Mouse (Mus musculus) heart, adult 2 months (tissue): Measurements from ENCODE around the gene Abhd18. TPM values are rescaled to one million over a fixed set of nuclear protein-coding genes. Genes with fewer than 3 reads are reported as not detected.

Source experiments
- DNase-seq, 2 experiments: peaks; one replicate each; pipeline ENCODE4 v3.0.0; 2021
- H3K27ac ChIP-seq: fragments of 200-600 bp; 2 replicates; pipeline ENCODE4 v1.8.1; 2022
- H3K27me3 ChIP-seq: fragments of 200-500 bp; 2 replicates; pipeline ENCODE4 v1.6.1; 2012; ENCODE audit warnings: mild to moderate bottlenecking, low read length, inconsistent platforms, mixed read lengths; ENCODE audit not compliant: control insufficient read depth, insufficient read depth
- H3K36me3 ChIP-seq: fragments of 200-500 bp; 2 replicates; pipeline ENCODE4 v1.6.1; 2012; ENCODE audit warnings: low read length, inconsistent platforms; ENCODE audit not compliant: control insufficient read depth, insufficient read depth
- H3K4me1 ChIP-seq: fragments of 200-500 bp; 2 replicates; pipeline ENCODE4 v1.6.1; 2011; ENCODE audit warnings: low read length; ENCODE audit not compliant: control insufficient read depth, insufficient read depth
- H3K4me3 ChIP-seq: fragments of 200-600 bp; 2 replicates; pipeline ENCODE4 v1.8.1; 2022
- H3K79me2 ChIP-seq: fragments of 200-500 bp; replicated peaks from 2 replicates; pipeline ENCODE4 v1.6.1; 2012; ENCODE audit warnings: mild to moderate bottlenecking, inconsistent platforms, low read length, moderate library complexity, mixed read lengths; ENCODE audit not compliant: control insufficient read depth, insufficient read depth
- H3K9ac ChIP-seq: fragments of 200-500 bp; 2 replicates; pipeline ENCODE4 v1.6.1; 2012; ENCODE audit warnings: low read depth, mild to moderate bottlenecking, control low read depth, inconsistent platforms, low read length, mixed read lengths
- CTCF ChIP-seq: fragments of 200-600 bp; IDR thresholded peaks from 2 replicates; pipeline ENCODE4 v1.8.1; 2022; ENCODE audit warnings: antibody characterized with exemption, mild to moderate bottlenecking, moderate library complexity
- EP300 ChIP-seq: fragments of 200-500 bp; IDR thresholded peaks from 2 replicates; pipeline ENCODE4 v1.6.1; 2011; ENCODE audit warnings: low read depth, low read length, control low read depth; ENCODE audit not compliant: insufficient read depth
- POLR2A ChIP-seq: fragments of 200-500 bp; IDR thresholded peaks from 2 replicates; pipeline ENCODE4 v1.6.1; 2011; ENCODE audit warnings: mild to moderate bottlenecking, low read depth, low read length, control low read depth; ENCODE audit not compliant: insufficient read depth
- WGBS: fragments of 180-500 bp; shearing (Covaris S2); methylation state at CpG from one replicate; pipeline ENCODE4 v1.1.7; 2018; 5-methylcytosine and 5-hydroxymethylcytosine counted together
- intact Hi-C: fragments of 180-260 bp; cut with DNase I; formaldehyde crosslinking; loops from one replicate; pipeline ENCODE4 v1.15.1; 2025
- polyA plus RNA-seq: library from polyadenylated mRNA; depleted of rRNA; stranded (reverse); fragments of >200 nt; gene quantifications from 2 replicates; pipeline ENCODE4 v1.2.3, GENCODE M21; 2012
- total RNA-seq, 2 experiments: library from RNA; stranded (reverse); gene quantifications; 2 replicates each; pipeline ENCODE4 v1.2.3; 2021

Gene Abhd18
- total and polyA plus RNA-seq, 3 experiments = 14.6 to 93.5 (median 73.8) TPM

- Histone ChIP-seq H3K79me2 (no peaks in the 10 kb centered on the region), H3K4me3 (peak within 1 kb of the TSS; percentile 65), H3K9ac (peak within 1 kb of the TSS; percentile 83), H3K27me3 (no peaks in the 10 kb centered on the region), H3K36me3 (no peaks in the 10 kb centered on the region), H3K27ac (peak within 1 kb of the TSS; percentile 85), H3K4me1 (peaks cover 1% of the 10 kb centered on the region)
- under 1% methylated on average over 66 of the region's 66 CpGs for WGBS
- peak; percentile 99 to 100 for DNase-seq
- intact Hi-C loops = loop anchor here (1.0 to 5.0 kb wide), 4 partner anchors 55 to 202 kb away; partner anchors contain the start of genes Abhd18, Mfsd8 and Pgrmc2
- peak; percentile 84 for TF ChIP-seq POLR2A
- no peak for TF ChIP-seq CTCF
- TF ChIP-seq EP300 = no peak
These were observed 102.6 kb downstream of the Abhd18 start, which contains the start of gene Larp1b for GRCm38 (mm10) chr3:40949170-40949902. Gene Larp1b, plus strand, starts transcription at chr3:40949828.

GRCm38 (mm10) chr3:40949903-40950600 lies 103.3 kb downstream of the Abhd18 start:
- under 1% methylated on average over 110 of the region's 118 CpGs for WGBS
- intact Hi-C loops = loop anchor here (1.0 to 5.0 kb wide), 5 partner anchors 56 to 203 kb away; partner anchors contain the start of genes Abhd18, Mfsd8 and Pgrmc2
- H3K27ac ChIP-seq = peak overlapping the region; percentile 85
- H3K79me2 ChIP-seq = no peaks in the 10 kb centered on the region
- no peaks in the 10 kb centered on the region for H3K27me3 ChIP-seq
- DNase-seq = peak in 1 of 2 experiments; percentile 77
- no peaks in the 10 kb centered on the region for H3K36me3 ChIP-seq
- H3K4me1 ChIP-seq = peaks cover 1% of the 10 kb centered on the region
- no peak for TF ChIP-seq EP300
- no peak for TF ChIP-seq CTCF
- no peak for TF ChIP-seq POLR2A
- peak overlapping the region; percentile 83 for H3K9ac ChIP-seq
- peak overlapping the region; percentile 65 for H3K4me3 ChIP-seq

DNA sequence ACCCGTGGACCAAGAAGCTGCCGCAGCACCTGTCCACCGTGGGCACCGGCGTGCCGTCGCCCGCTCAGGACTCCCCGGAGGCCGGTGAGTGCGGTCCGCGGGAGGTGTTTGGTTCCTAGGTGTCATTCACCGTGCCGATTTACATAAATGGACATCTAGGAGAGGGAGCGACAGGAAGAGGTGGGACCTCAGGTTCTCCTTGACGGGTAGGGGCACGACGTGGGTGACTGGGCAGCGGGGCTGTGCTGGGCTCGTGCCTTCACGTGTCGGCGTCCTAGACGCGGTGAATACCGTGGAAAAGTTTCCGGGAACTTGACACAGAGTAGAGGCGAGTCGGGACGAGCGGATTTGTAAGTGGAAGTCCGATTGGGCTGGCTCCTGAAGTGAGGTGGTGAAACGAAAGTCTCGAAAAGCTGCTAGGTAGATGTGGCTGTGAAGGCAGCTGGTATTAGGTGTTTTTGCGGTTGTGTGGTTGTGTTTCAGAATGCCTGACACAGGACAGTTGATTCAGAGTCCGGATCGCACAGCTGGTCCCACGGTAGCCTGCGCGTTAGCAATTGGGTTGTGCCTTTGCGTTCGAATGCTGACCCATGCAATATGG lies 103.9 kb downstream of the Abhd18 start:
- WGBS = under 1% methylated on average over 43 of the region's 43 CpGs
- Histone ChIP-seq H3K27ac (peak overlapping the region; percentile 85), H3K36me3 (no peaks in the 10 kb centered on the region), H3K4me3 (peak overlapping the region; percentile 65), H3K4me1 (peaks cover 1% of the 10 kb centered on the region), H3K9ac (peak overlapping the region; percentile 83), H3K27me3 (no peaks in the 10 kb centered on the region), H3K79me2 (no peaks in the 10 kb centered on the region)
- DNase-seq = peak; percentile 78 to 80
- TF ChIP-seq POLR2A (peak; percentile 72), CTCF (no peak)
- intact Hi-C loops = loop anchor here (2.0 kb wide), 1 partner anchor 152 kb away; no protein-coding TSS in a partner anchor

DNA sequence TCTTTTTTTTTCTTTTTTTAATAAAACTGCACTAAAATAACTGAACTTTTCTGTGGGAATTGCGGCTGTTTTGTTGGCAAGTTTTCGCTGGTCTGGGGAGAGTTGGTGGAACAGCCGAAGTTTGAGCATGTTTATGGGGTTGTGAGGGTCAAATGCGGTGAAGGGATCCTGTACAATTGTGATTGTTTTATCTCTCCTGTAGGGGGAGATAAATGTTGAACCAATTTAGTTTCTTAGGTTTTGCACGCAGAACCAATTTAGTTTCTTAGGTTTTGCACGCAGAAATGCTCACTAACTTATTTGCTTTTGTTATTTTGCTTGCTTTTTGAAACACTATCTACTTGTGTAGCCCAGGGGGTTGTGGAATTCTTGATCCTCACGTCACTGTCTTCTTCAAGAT lies 104.6 kb downstream of the Abhd18 start:
- Histone ChIP-seq H3K79me2 (no peaks in the 10 kb centered on the region), H3K27ac (peak overlapping the region; percentile 85), H3K27me3 (no peaks in the 10 kb centered on the region), H3K4me3 (peak overlapping the region; percentile 65), H3K9ac (peak overlapping the region; percentile 56; the same call in 1 of the 2 replicates), H3K4me1 (peaks cover 1% of the 10 kb centered on the region), H3K36me3 (no peaks in the 10 kb centered on the region)
- intact Hi-C loops = loop anchor here (2.0 kb wide), 1 partner anchor 153 kb away; no protein-coding TSS in a partner anchor
- DNase-seq = no peak
- WGBS = 6% methylated on average over 7 of the region's 7 CpGs
- no peak for TF ChIP-seq EP300
- TF ChIP-seq POLR2A = no peak
- peak; percentile 70 for TF ChIP-seq CTCF

GRCm38 (mm10) chr3:40952606-40953005 lies 105.8 kb downstream of the Abhd18 start:
- Histone ChIP-seq H3K36me3 (no peaks in the 10 kb centered on the region), H3K9ac (no peak overlapping the region), H3K27ac (no peak overlapping the region), H3K4me1 (peaks cover 1% of the 10 kb centered on the region), H3K4me3 (no peak overlapping the region), H3K79me2 (no peaks in the 10 kb centered on the region), H3K27me3 (no peaks in the 10 kb centered on the region)
- intact Hi-C loops = no loop called here
- DNase-seq = no peak
- TF ChIP-seq EP300 (no peak), POLR2A (no peak), CTCF (no peak)
